9 mouse cellular contexts compared by ENCODE assay signal in genomic region chr14:54152485-54153235, GRCm38 (mm10).
DNase-seq lines count a peak whose midpoint lies in the region; ATAC-seq and TF ChIP-seq lines count a peak whose summit lies in the region.
"Had no signal": no experiment of that assay in that cellular context is flagged by ENCODE, and none has a peak within 500 bp of the region (broad histone marks: within the 10 kb centered on the region; RNA-seq: fewer than 3 reads in every experiment).

No protein-coding gene starts in this region.

- H3K4me1 ChIP-seq in midbrain, embryonic 11.5 days (ENCODE audit: control insufficient read depth, insufficient read depth, low read length), result no peaks in the 10 kb centered on the region
- no peaks in the 10 kb centered on the region for H3K4me1 ChIP-seq in midbrain, embryonic 16.5 days (ENCODE audit: control insufficient read depth, insufficient read depth, low read length)
- H3K4me1 ChIP-seq in cerebellum, adult 2 months (ENCODE audit: control insufficient read depth, insufficient read depth, low read length), result no peaks in the 10 kb centered on the region
- no peaks in the 10 kb centered on the region for H3K4me1 ChIP-seq in limb, embryonic 14.5 days (ENCODE audit: control insufficient read depth, insufficient read depth, low read length)
- no peaks in the 10 kb centered on the region for H3K4me1 ChIP-seq in neural tube, embryonic 11.5 days (ENCODE audit: control insufficient read depth, insufficient read depth, low read length)
- H3K4me1 ChIP-seq: neural tube, embryonic 13.5 days had no signal

- TF ChIP-seq CTCF in cerebellum, adult 2 months (IDR thresholded peaks at IDR 0.05; ENCODE audit: borderline replicate concordance, insufficient read depth, low read depth, low read length), result peak; percentile 53; the same call in 1 of the 2 replicates

- no peak overlapping the region for H3K4me2 ChIP-seq in midbrain, embryonic 11.5 days
- no peak overlapping the region for H3K4me2 ChIP-seq in midbrain, embryonic 16.5 days (ENCODE audit: low read length)
- H3K4me2 ChIP-seq in limb, embryonic 14.5 days (replicated peaks; ENCODE audit: low read depth, low read length, severe bottlenecking), result no peak overlapping the region
- no peak overlapping the region for H3K4me2 ChIP-seq in neural tube, embryonic 11.5 days (ENCODE audit: low read depth)
- H3K4me2 ChIP-seq: neural tube, embryonic 13.5 days had no signal

- DNase-seq in midbrain, embryonic 11.5 days (ENCODE audit: low spot score, missing footprints), result peak; percentile 91
- peak; percentile 34 to 43 for DNase-seq in cerebellum, adult 2 months
- peak; percentile 81 for DNase-seq in gastrocnemius, postnatal 10 days
- peak; percentile 40 to 74 for DNase-seq in kidney, adult 8-10 months
- DNase-seq in limb, embryonic 14.5 days (ENCODE audit: low spot score), result peak; percentile 40
- peak; percentile 72 for DNase-seq in neural tube, embryonic 11.5 days (ENCODE audit: low spot score)
- DNase-seq in thymus, postnatal 0 days (ENCODE audit: low spot score), result peak; percentile 79

- H3K9ac ChIP-seq in midbrain, embryonic 11.5 days (ENCODE audit: low read length), result no peak overlapping the region
- H3K9ac ChIP-seq in midbrain, embryonic 16.5 days (ENCODE audit: low read depth, low read length), result no peak overlapping the region
- no peak overlapping the region for H3K9ac ChIP-seq in limb, embryonic 14.5 days (ENCODE audit: low read depth, low read length, severe bottlenecking)
- no peak overlapping the region for H3K9ac ChIP-seq in neural tube, embryonic 11.5 days (ENCODE audit: low read length)
- H3K9ac ChIP-seq: neural tube, embryonic 13.5 days had no signal

- H3K27ac ChIP-seq in midbrain, embryonic 11.5 days (ENCODE audit: low read depth, low read length), result no peak overlapping the region
- no peak overlapping the region for H3K27ac ChIP-seq in midbrain, embryonic 16.5 days (ENCODE audit: low read length)
- H3K27ac ChIP-seq in cerebellum, adult 2 months (ENCODE audit: insufficient read depth, low read length), result no peak overlapping the region
- H3K27ac ChIP-seq in limb, embryonic 14.5 days (replicated peaks; ENCODE audit: low read depth, low read length), result no peak overlapping the region
- no peak overlapping the region for H3K27ac ChIP-seq in neural tube, embryonic 11.5 days (ENCODE audit: low read depth, low read length)
- H3K27ac ChIP-seq: neural tube, embryonic 13.5 days had no signal

- no peak for TF ChIP-seq POLR2A in cerebellum, adult 2 months (IDR thresholded peaks at IDR 0.05; ENCODE audit: borderline replicate concordance, insufficient read depth, low read length)
- no peak for TF ChIP-seq POLR2A in limb, embryonic 14.5 days (IDR thresholded peaks at IDR 0.05; ENCODE audit: borderline replicate concordance, extremely low read depth, insufficient read depth, insufficient read length)

- no peaks in the 10 kb centered on the region for H3K36me3 ChIP-seq in midbrain, embryonic 11.5 days (ENCODE audit: control insufficient read depth, insufficient read depth, low read length)
- no peaks in the 10 kb centered on the region for H3K36me3 ChIP-seq in midbrain, embryonic 16.5 days (ENCODE audit: control insufficient read depth, insufficient read depth, low read length)
- H3K36me3 ChIP-seq in limb, embryonic 14.5 days (ENCODE audit: control insufficient read depth, insufficient read depth, low read length), result no peaks in the 10 kb centered on the region
- H3K36me3 ChIP-seq in neural tube, embryonic 11.5 days (ENCODE audit: control insufficient read depth, insufficient read depth, low read length), result no peaks in the 10 kb centered on the region
- H3K36me3 ChIP-seq: neural tube, embryonic 13.5 days had no signal

- peak; percentile 46; the same call in 1 of the 2 replicates for ATAC-seq in midbrain, embryonic 11.5 days (ENCODE audit: low FRiP score)
- ATAC-seq in midbrain, embryonic 16.5 days, result no peak
- no peak for ATAC-seq in limb, embryonic 14.5 days (ENCODE audit: low FRiP score, low read depth)
- no peak for ATAC-seq in neural tube, embryonic 11.5 days (ENCODE audit: insufficient read depth, low FRiP score, low TSS enrichment)

- no peak overlapping the region for H3K4me3 ChIP-seq in midbrain, embryonic 11.5 days (ENCODE audit: low read depth, low read length)
- H3K4me3 ChIP-seq in midbrain, embryonic 16.5 days (ENCODE audit: low read depth, low read length), result no peak overlapping the region
- H3K4me3 ChIP-seq in cerebellum, adult 2 months (replicated peaks; ENCODE audit: insufficient read depth, low read depth, low read length), result no peak overlapping the region
- no peak overlapping the region for H3K4me3 ChIP-seq in limb, embryonic 14.5 days (replicated peaks; ENCODE audit: low read length)
- no peak overlapping the region for H3K4me3 ChIP-seq in neural tube, embryonic 11.5 days (ENCODE audit: low read depth, low read length)
- H3K4me3 ChIP-seq: neural tube, embryonic 13.5 days had no signal

- H3K27me3 ChIP-seq in midbrain, embryonic 11.5 days (ENCODE audit: control insufficient read depth, insufficient read depth, low read length), result no peaks in the 10 kb centered on the region
- no peaks in the 10 kb centered on the region; the same call in 1 of the 2 replicates for H3K27me3 ChIP-seq in midbrain, embryonic 16.5 days (ENCODE audit: control insufficient read depth, insufficient read depth, low read depth, low read length)
- no peaks in the 10 kb centered on the region for H3K27me3 ChIP-seq in cerebellum, adult 2 months (ENCODE audit: control insufficient read depth, insufficient read depth, low read length)
- no peaks in the 10 kb centered on the region for H3K27me3 ChIP-seq in limb, embryonic 14.5 days (ENCODE audit: control insufficient read depth, insufficient read depth, low read length)
- no peaks in the 10 kb centered on the region for H3K27me3 ChIP-seq in neural tube, embryonic 11.5 days (ENCODE audit: control insufficient read depth, insufficient read depth, low read length)
- H3K27me3 ChIP-seq: neural tube, embryonic 13.5 days had no signal

- 48% methylated on average over 6 of the region's 6 CpGs for WGBS in midbrain, embryonic 11.5 days
- 49% methylated on average over 6 of the region's 6 CpGs for WGBS in midbrain, embryonic 16.5 days
- WGBS in cerebellum, adult 2 months, result 44% methylated on average over 6 of the region's 6 CpGs
- 52% methylated on average over 6 of the region's 6 CpGs for WGBS in limb, embryonic 14.5 days
- 49% methylated on average over 6 of the region's 6 CpGs for WGBS in neural tube, embryonic 11.5 days

- no peaks in the 10 kb centered on the region for H3K9me3 ChIP-seq in midbrain, embryonic 11.5 days (ENCODE audit: control insufficient read depth, low read length)
- no peaks in the 10 kb centered on the region for H3K9me3 ChIP-seq in midbrain, embryonic 16.5 days (replicated peaks; ENCODE audit: control insufficient read depth, low read length, poor library complexity, severe bottlenecking)
- H3K9me3 ChIP-seq in limb, embryonic 14.5 days (ENCODE audit: control insufficient read depth, low read length), result no peaks in the 10 kb centered on the region
- no peaks in the 10 kb centered on the region for H3K9me3 ChIP-seq in neural tube, embryonic 11.5 days (ENCODE audit: control insufficient read depth, low read length)
- H3K9me3 ChIP-seq: neural tube, embryonic 13.5 days had no signal

Comparison
In these comparisons a context has a peak if more than half of its experiments do, and no peak if none do; other contexts are left out.
1. DNase-seq: peak in every context shown above with its lines; median percentile 91 in midbrain, embryonic 11.5 days; 81 in gastrocnemius, postnatal 10 days; 79 in thymus, postnatal 0 days; 72 in neural tube, embryonic 11.5 days; 57 in kidney, adult 8-10 months; 40 in limb, embryonic 14.5 days; 38 in cerebellum, adult 2 months.